ENCODE assay signal across 8 mouse cellular contexts in the genomic region with DNA sequence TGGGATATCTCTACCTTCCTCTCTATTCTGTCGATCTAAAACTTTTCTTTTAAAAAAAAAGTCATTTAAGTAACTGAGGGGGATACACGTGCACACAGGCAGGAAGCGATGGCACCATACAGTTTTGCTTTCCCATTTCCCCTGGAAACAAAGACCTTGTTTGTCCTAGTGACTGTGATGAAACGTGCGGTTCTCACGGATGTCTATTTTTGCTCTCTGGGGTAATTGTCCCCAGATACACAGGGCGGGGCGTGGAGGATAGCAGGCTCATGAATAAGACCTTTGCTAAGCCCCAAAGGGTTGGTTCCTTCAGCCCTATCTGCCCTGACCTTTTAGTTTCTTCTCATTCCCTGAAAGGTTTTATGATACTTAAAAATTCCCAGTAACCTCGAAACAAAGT.
DNase-seq lines count a peak whose midpoint lies in the region; ATAC-seq lines count a peak whose summit lies in the region.
"Had no signal": no experiment of that assay in that cellular context is flagged by ENCODE, and none has a peak within 500 bp of the region (broad histone marks: within the 10 kb centered on the region; RNA-seq: fewer than 3 reads in every experiment).

No protein-coding gene starts in this region.

- no peak for ATAC-seq in liver, embryonic 13.5 days (ENCODE audit: low read depth)
- peak; percentile 91 for ATAC-seq in granulocyte monocyte progenitor cell, adult 5-6 weeks (replicated peaks; ENCODE audit: poor library complexity, severe bottlenecking)
- ATAC-seq in neutrophil, adult 5-6 weeks (ENCODE audit: extremely low read depth, insufficient number of reproducible peaks, low FRiP score, poor library complexity, severe bottlenecking), result peak; percentile 47; the same call in 1 of the 2 replicates

- WGBS in liver, embryonic 13.5 days (ENCODE audit: insufficient replicate concordance), result 58% methylated on average over 9 of the region's 9 CpGs

- H3K27ac ChIP-seq in liver, embryonic 13.5 days, result peak overlapping the region; percentile 29; the same call in 1 of the 2 replicates

- H3K9me3 ChIP-seq in liver, embryonic 13.5 days (replicated peaks), result no peaks in the 10 kb centered on the region

- H3K27me3 ChIP-seq in liver, embryonic 13.5 days, result no peaks in the 10 kb centered on the region

- DNase-seq in liver, embryonic 13.5 days, result no peak
- no peak for DNase-seq in liver
- DNase-seq in kidney, postnatal 14 days, result peak; percentile 29
- no peak for DNase-seq in layer of hippocampus, postnatal 10 days (ENCODE audit: low spot score in 2 of 2)
- no peak for DNase-seq in cerebellum, postnatal 25 days
- DNase-seq: cerebellum, adult 18-20 months had no signal

- no peak overlapping the region for H3K9ac ChIP-seq in liver, embryonic 13.5 days

- H3K4me2 ChIP-seq in liver, embryonic 13.5 days, result no peak overlapping the region

- no peak overlapping the region for H3K4me3 ChIP-seq in liver, embryonic 13.5 days (replicated peaks)

- H3K4me1 ChIP-seq in liver, embryonic 13.5 days (replicated peaks), result peaks cover 17% of the 10 kb centered on the region

- peaks cover 8% of the 10 kb centered on the region; the same call in 1 of the 2 replicates for H3K36me3 ChIP-seq in liver, embryonic 13.5 days
